Mouse (Mus musculus) hindbrain, embryonic 11.5 days (tissue): ENCODE measurements around the gene Jag2. TPM values are rescaled to one million over a fixed set of nuclear protein-coding genes. Genes with fewer than 3 reads are reported as not detected.
A peak's percentile ranks its signal among the peaks of the same experiment; 100 is the strongest.

Experiments
- ATAC-seq: fragments of 200-750 bp; cut with Nextera tagmentation; 2 replicates; pipeline ENCODE4 v1.8.0; 2017; ENCODE audit warnings: mild to moderate bottlenecking, moderate TSS enrichment, moderate library complexity; ENCODE audit not compliant: low FRiP score
- DNase-seq: peaks from one replicate; pipeline ENCODE4 v3.0.0-alpha.2; 2015; ENCODE audit warnings: low spot score
- H3K27ac ChIP-seq: fragments of 300-500 bp; sonication (generic); 2 replicates; pipeline ENCODE4 v1.5.1; 2014; ENCODE audit warnings: mild to moderate bottlenecking, low read depth, low read length
- H3K27me3 ChIP-seq: fragments of 300-500 bp; sonication (generic); 2 replicates; pipeline ENCODE4 v1.6.1; 2014; ENCODE audit warnings: mild to moderate bottlenecking, low read length, moderate library complexity, mixed read lengths; ENCODE audit not compliant: control insufficient read depth, insufficient read depth
- H3K36me3 ChIP-seq: fragments of 300-500 bp; sonication (generic); 2 replicates; pipeline ENCODE4 v1.6.1; 2014; ENCODE audit warnings: mild to moderate bottlenecking, low read length, moderate library complexity, mixed read lengths; ENCODE audit not compliant: control insufficient read depth, insufficient read depth
- H3K4me1 ChIP-seq: fragments of 300-500 bp; sonication (generic); replicated peaks from 2 replicates; pipeline ENCODE4 v1.6.1; 2014; ENCODE audit warnings: low read length, mixed read lengths; ENCODE audit not compliant: control insufficient read depth, insufficient read depth
- H3K4me2 ChIP-seq: fragments of 300-500 bp; sonication (generic); replicated peaks from 2 replicates; pipeline ENCODE4 v1.6.1; 2014; ENCODE audit warnings: mild to moderate bottlenecking, low read depth, low read length
- H3K4me3 ChIP-seq: fragments of 300-500 bp; sonication (generic); 2 replicates; pipeline ENCODE4 v1.5.1; 2014; ENCODE audit warnings: low read depth, low read length
- H3K9ac ChIP-seq: fragments of 300-500 bp; sonication (generic); 2 replicates; pipeline ENCODE4 v1.6.1; 2014; ENCODE audit warnings: low read depth, low read length
- H3K9me3 ChIP-seq: fragments of 300-500 bp; sonication (generic); 2 replicates; pipeline ENCODE4 v1.6.1; 2016; ENCODE audit warnings: low read length; ENCODE audit not compliant: control insufficient read depth
- WGBS: fragments of 180-500 bp; shearing (Covaris S2); extraction: QIAGEN DNeasy Blood & Tissue Kit; methylation state at CpG from one replicate; pipeline ENCODE4 v1.1.7; 2014; 5-methylcytosine and 5-hydroxymethylcytosine counted together
- polyA plus RNA-seq: library from polyadenylated mRNA; unstranded; fragments of >200 nt; fragmentation: Nextera tagmentation; extraction: Ambion mirVana; gene quantifications from 2 replicates; pipeline ENCODE4 v1.2.1, GENCODE M21; 2014

The Jag2 gene
- polyA plus RNA-seq, 1 experiment from 2014 or later = 4.7 TPM

DNA sequence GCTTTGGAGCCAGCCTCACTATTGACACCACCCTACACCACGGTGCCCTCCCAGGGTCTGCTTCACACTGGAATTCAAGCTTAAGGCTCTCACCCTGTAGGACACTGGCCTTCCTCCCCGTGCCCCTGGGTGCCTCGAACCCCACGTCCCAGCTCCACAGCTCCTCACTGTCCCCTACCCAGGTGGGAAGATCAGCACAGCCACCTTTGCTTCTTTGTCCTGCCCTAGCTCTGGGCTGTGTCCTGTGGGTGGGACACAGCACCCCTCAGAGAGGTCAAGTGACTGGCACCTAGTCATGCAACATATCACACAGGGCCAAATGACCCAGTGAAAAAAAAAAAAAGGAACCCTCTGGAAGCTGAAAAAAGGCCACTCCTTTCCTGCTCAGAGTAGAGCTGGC is 48.9 kb downstream of the Jag2 start:
- no peak overlapping the region for H3K4me2 ChIP-seq
- WGBS = 66% methylated on average over 4 of the region's 4 CpGs
- H3K9me3 ChIP-seq = no peaks in the 10 kb centered on the region
- H3K4me3 ChIP-seq = no peak overlapping the region
- no peaks in the 10 kb centered on the region for H3K36me3 ChIP-seq
- no peak for ATAC-seq
- no peak overlapping the region for H3K9ac ChIP-seq
- no peak for DNase-seq
- H3K27ac ChIP-seq = no peak overlapping the region
- peaks cover 34% of the 10 kb centered on the region for H3K27me3 ChIP-seq
- peaks cover 5% of the 10 kb centered on the region for H3K4me1 ChIP-seq

DNA sequence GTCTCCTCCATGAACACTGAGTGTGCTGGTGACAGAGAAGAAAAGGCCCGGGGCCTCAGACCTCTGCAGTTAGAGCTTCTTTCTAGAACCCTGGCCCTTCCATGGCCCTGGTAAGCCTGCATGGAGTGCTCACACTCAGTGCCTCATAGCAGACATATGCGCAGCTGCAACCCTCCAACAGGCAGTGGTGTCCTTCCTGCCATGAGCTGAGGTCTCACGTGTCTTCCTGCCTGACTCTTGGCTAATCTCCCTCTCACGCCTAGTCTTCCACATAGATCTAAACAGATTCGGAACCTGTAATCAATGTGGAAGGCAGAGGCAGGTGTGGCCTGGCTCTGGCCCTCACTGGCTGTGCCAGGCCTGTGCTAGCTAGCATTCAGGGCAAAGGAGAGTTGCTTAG is 49.8 kb downstream of the Jag2 start:
- Histone ChIP-seq H3K4me2 (no peak overlapping the region), H3K9ac (no peak overlapping the region), H3K4me3 (no peak overlapping the region), H3K27ac (no peak overlapping the region), H3K9me3 (no peaks in the 10 kb centered on the region), H3K27me3 (peaks cover 43% of the 10 kb centered on the region), H3K36me3 (no peaks in the 10 kb centered on the region), H3K4me1 (peaks cover 5% of the 10 kb centered on the region)
- DNase-seq (no peak), ATAC-seq (no peak)
- 83% methylated on average over 5 of the region's 5 CpGs for WGBS

DNA sequence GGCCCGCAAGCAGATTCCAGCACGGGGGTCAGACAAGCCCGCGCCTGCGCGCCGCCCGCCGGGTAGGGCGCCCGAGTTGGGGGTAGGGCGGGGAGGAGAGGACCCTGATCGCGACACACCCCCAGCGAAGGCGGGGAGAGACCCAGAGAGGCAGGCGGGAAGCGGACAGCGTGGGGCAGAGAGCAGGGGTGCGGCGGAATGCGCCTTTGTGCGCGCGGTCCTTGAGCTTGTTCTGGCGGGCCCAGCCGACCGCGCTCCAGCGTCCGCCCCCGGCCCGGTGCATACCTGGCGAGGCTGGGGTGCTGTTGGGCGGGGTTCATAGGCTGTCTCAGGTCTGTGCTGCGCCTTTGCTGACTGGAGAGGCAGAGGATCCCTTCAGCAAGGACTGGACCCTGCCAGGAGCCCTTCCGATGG is 52.0 kb downstream of the Jag2 start:
- Histone ChIP-seq H3K9ac (0 out of 2 replicates have a peak overlapping the region, but pooled peaks have one; percentile 8), H3K4me3 (peak overlapping the region; percentile 20), H3K27ac (no peak overlapping the region), H3K27me3 (peaks cover 55% of the 10 kb centered on the region), H3K4me1 (peaks cover 7% of the 10 kb centered on the region), H3K36me3 (no peaks in the 10 kb centered on the region), H3K9me3 (no peaks in the 10 kb centered on the region), H3K4me2 (peak overlapping the region; percentile 35)
- WGBS = under 1% methylated on average over 30 of the region's 37 CpGs
- ATAC-seq = no peak
- DNase-seq = peak; percentile 40

DNA sequence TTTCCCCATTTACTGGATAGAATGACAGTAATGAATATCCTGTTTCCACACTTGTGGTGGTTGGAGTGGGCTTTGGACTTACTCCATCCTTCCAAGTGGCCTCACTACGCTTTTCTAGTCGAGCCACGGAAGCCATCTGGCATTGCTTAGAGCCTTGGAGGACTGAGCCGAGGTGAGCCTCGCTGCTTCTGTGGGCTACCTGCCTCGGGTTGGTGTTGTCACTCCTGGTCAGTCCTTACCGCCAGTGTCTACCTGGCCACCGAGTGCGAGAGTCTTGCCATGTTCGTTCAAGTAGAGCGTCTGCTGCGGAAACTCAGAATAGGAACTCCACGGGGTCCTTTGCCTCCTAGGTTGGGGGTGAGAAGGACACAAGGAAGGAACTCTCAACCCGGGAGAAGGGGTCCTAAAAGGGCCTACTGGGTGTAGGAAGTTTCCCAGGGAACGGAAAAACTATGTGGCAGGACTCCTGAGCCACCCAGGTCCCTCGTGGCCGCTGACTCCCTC is 52.5 kb downstream of the Jag2 start:
- peak overlapping the region; percentile 20 for H3K4me3 ChIP-seq
- peaks cover 7% of the 10 kb centered on the region for H3K4me1 ChIP-seq
- ATAC-seq = no peak
- H3K4me2 ChIP-seq = peak overlapping the region; percentile 35
- DNase-seq = peak; percentile 43
- H3K9ac ChIP-seq = 0 out of 2 replicates have a peak overlapping the region, but pooled peaks have one; percentile 8
- H3K36me3 ChIP-seq = no peaks in the 10 kb centered on the region
- peaks cover 55% of the 10 kb centered on the region for H3K27me3 ChIP-seq
- no peaks in the 10 kb centered on the region for H3K9me3 ChIP-seq
- WGBS = 6% methylated on average over 17 of the region's 17 CpGs
- H3K27ac ChIP-seq = no peak overlapping the region

DNA sequence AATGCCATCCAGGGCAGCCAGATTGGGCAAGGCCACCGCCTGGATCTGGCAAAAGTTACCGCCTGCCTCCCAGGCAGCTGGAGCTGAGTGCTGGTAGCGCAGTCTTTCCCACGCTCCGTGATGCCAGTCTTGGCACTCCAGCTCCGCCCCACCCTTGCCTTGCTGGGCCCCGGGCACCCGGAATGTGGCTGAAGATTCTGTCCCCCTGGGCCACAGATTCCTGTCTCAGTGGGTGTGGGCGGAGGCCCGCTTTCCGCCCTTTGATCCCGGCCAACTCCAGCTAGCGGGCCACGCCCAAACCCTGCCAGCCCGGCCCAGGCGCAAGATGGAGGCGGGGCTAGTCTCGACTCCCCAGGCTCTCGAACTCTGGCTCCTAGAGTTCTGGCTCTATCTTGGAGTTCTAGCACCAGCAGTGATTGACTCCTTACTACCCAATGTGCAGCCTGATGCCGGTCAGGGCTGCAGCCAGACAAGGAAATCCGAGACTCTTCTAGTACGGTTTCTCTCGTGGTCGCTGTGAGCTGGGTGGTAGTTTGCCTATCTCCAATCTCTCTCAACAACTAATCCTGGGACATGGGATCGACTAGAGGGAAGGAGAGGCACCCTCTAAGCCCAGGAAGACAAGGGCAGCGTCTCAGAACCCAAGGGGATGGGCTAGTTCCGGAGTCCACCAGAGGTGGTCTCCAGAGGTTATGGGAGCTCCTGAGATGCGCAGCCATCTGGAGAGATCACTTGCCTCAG is 53.1 kb downstream of the Jag2 start:
- no peak overlapping the region for H3K27ac ChIP-seq

DNA sequence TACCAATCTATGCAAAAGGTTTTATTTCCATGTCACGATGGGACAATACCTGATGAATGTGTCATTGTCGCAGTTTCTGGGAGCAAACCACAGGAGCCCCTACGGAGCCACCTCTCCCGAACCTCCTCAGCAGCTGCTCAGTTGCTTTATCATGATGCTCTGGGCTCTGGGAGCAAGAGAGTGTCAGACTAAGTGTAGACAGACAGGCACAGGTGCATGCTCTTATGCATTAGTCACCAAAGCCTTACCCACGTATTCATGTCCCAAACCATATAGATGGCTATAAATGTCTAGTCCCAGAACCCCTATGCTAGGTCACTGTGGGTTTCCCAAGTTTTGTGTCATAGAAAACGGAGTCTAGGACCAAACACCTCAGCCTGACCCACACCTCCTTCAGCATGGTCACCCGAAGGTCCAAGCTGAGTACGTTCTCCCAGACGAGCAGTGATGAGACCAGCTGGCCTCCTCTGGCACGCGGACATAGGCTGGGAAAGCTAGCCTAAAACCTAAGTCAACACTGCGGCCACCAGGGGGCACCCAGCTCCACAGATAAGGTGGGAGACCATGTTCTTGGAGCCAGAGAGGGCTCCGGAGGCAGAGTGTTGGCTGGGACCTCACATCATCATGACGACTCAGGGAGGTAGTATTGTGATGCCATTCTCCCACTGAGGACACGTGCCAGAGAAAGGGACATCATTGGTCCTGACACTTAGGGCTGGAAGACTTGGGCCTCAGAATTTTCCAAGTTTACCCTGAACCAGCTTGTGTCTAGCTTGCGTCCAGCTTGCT is 54.2 kb downstream of the Jag2 start:
- Histone ChIP-seq H3K4me3 (no peak overlapping the region), H3K36me3 (no peaks in the 10 kb centered on the region), H3K4me1 (peaks cover 7% of the 10 kb centered on the region), H3K9ac (no peak overlapping the region), H3K4me2 (no peak overlapping the region), H3K27ac (no peak overlapping the region), H3K9me3 (no peaks in the 10 kb centered on the region), H3K27me3 (peaks cover 55% of the 10 kb centered on the region)
- DNase-seq = peak; percentile 95
- 26% methylated on average over 16 of the region's 16 CpGs for WGBS
- ATAC-seq = peak; percentile 44; the same call in 1 of the 2 replicates

More for the DNA sequence above, 53.1 kb downstream of the Jag2 start:
- Histone ChIP-seq H3K9ac (no peak overlapping the region), H3K9me3 (no peaks in the 10 kb centered on the region), H3K36me3 (no peaks in the 10 kb centered on the region), H3K4me2 (peak overlapping the region; percentile 14), H3K27me3 (peaks cover 55% of the 10 kb centered on the region), H3K4me3 (no peak overlapping the region), H3K4me1 (peaks cover 7% of the 10 kb centered on the region)
- WGBS = 5% methylated on average over 28 of the region's 28 CpGs
- ATAC-seq (0 out of 2 replicates have a peak, but pooled peaks have one; percentile 22), DNase-seq (peak; percentile 31)

DNA sequence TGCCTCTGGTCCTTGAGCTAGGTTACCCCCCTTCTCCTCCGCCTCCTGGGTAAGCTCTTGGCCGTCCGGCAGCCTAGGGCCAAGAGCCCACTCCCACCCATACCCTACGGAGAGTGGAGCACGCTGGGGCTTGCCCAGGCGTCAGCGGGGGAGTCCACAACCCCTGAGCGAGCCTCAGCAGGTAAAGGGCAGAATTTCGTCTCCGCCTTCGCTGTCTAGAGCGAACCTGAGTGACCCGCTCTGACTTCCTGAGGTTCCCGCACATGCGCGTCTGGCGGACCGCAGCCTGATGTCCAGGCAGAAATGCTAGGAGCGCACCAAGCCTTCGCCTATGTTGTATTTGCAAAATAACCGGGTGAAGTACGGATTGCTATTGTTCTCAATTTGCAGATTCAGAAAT is 55.4 kb downstream of the Jag2 start:
- no peak overlapping the region for H3K27ac ChIP-seq
- peaks cover 55% of the 10 kb centered on the region for H3K27me3 ChIP-seq
- H3K4me2 ChIP-seq = peak overlapping the region; percentile 25
- peaks cover 7% of the 10 kb centered on the region for H3K4me1 ChIP-seq
- DNase-seq (no peak), ATAC-seq (no peak)
- peak overlapping the region; percentile 17; the same call in 1 of the 2 replicates for H3K4me3 ChIP-seq
- WGBS = 14% methylated on average over 22 of the region's 22 CpGs
- no peaks in the 10 kb centered on the region for H3K36me3 ChIP-seq
- no peak overlapping the region; the same call in 1 of the 2 replicates for H3K9ac ChIP-seq
- H3K9me3 ChIP-seq = no peaks in the 10 kb centered on the region

DNA sequence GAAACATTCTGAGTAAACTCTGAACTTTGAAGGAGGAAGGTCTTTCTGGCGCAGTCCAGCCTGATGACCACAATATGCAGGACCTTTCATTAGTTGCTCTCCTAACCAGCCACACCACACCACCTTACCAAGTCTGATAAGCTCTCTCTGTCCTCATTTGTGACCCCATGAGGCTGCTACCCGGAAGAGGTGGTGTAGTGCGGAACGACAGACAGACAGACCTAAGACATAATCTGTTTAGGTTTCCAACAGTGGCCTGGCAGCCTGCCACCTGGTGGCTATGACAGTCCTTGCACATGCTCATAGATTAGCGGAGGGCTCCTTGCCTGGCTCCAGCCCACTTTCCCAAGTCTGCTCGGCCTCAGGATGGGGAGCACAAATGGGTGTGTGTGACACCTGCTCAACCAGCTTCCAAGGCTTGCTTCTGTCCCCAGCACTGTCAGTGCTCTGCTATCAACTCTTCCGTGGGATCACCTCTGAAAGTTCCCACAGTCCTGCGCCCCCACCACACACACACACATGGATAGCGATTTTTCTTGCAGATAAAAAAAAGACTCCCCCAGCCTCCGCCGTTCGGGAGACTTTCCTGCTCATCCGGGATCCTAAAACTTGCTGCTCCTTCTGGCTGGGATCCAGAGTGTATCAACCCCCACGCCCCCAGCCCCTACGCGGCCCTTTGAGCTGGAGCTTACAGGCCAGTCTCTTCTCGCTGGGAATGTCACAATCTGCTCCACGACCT is 56.0 kb downstream of the Jag2 start:
- peaks cover 51% of the 10 kb centered on the region for H3K27me3 ChIP-seq
- 19% methylated on average over 18 of the region's 18 CpGs for WGBS
- no peak overlapping the region; the same call in 1 of the 2 replicates for H3K9ac ChIP-seq
- no peaks in the 10 kb centered on the region for H3K9me3 ChIP-seq
- peak overlapping the region; percentile 17; the same call in 1 of the 2 replicates for H3K4me3 ChIP-seq
- no peak overlapping the region for H3K27ac ChIP-seq
- H3K4me1 ChIP-seq = peaks cover 7% of the 10 kb centered on the region
- H3K4me2 ChIP-seq = peak overlapping the region; percentile 25
- H3K36me3 ChIP-seq = no peaks in the 10 kb centered on the region
- DNase-seq (peak; percentile 80), ATAC-seq (peak; percentile 15; the same call in 1 of the 2 replicates)
